Mouse (Mus musculus) right cerebral cortex, postnatal 25 days (tissue): ENCODE data around the gene Vmn2r47.
"Not testable (repeated sequence)": the region's sequence is repeated elsewhere in the genome, so short reads cannot be mapped to it uniquely, and the experiment has no call there.

Experiments
- DNase-seq: peaks from one replicate; pipeline ENCODE4 v3.0.0; 2022

Gene Vmn2r47

GRCm38 (mm10) chr7:9841225-9841624, at the start of gene Vmn2r47:
Gene Vmn2r47, minus strand, starts transcription at chr7:9841325.
- DNase-seq, result not testable (repeated sequence)

- DNase-seq, result not testable (repeated sequence)
Observed at GRCm38 (mm10) chr7:9770471-9770870, 70.7 kb downstream of the Vmn2r47 start, which contains the start of gene Vmn2r46. Gene Vmn2r46, minus strand, starts transcription at chr7:9770571.
